Mouse (Mus musculus) embryonic facial prominence, embryonic 11.5 days (tissue): Measurements from ENCODE around the gene Crtc2. TPM values are rescaled to one million over a fixed set of nuclear protein-coding genes. Genes with fewer than 3 reads are reported as not detected.

ENCODE experiments used
- ATAC-seq: fragments of 200-750 bp; cut with Nextera tagmentation; replicated peaks from 2 replicates; pipeline ENCODE4 v1.8.0; 2017; ENCODE audit warnings: low read depth; ENCODE audit not compliant: insufficient number of reproducible peaks, low FRiP score, low TSS enrichment
- DNase-seq: peaks from one replicate; pipeline ENCODE4 v3.0.0-alpha.2; 2015; ENCODE audit warnings: low spot score
- H3K27ac ChIP-seq: fragments of 300-500 bp; sonication (generic); replicated peaks from 2 replicates; pipeline ENCODE4 v1.5.1; 2014; ENCODE audit warnings: mild to moderate bottlenecking, low read depth, low read length, control low read depth
- H3K27me3 ChIP-seq: fragments of 300-500 bp; sonication (generic); 2 replicates; pipeline ENCODE4 v1.6.1; 2014; ENCODE audit warnings: mild to moderate bottlenecking, low read length, moderate library complexity, mixed read lengths; ENCODE audit not compliant: control insufficient read depth, insufficient read depth
- H3K36me3 ChIP-seq: fragments of 300-500 bp; sonication (generic); replicated peaks from 2 replicates; pipeline ENCODE4 v1.6.1; 2014; ENCODE audit warnings: low read depth, mild to moderate bottlenecking, low read length, moderate library complexity, mixed read lengths; ENCODE audit not compliant: control insufficient read depth, insufficient read depth
- H3K4me1 ChIP-seq: fragments of 300-500 bp; sonication (generic); 2 replicates; pipeline ENCODE4 v1.6.1; 2014; ENCODE audit warnings: low read length, mixed read lengths; ENCODE audit not compliant: control insufficient read depth, insufficient read depth
- H3K4me2 ChIP-seq: fragments of 300-500 bp; sonication (generic); 2 replicates; pipeline ENCODE4 v1.6.1; 2014; ENCODE audit warnings: low read depth, mild to moderate bottlenecking, control low read depth, low read length, moderate library complexity
- H3K4me3 ChIP-seq: fragments of 300-500 bp; sonication (generic); 2 replicates; pipeline ENCODE4 v1.5.1; 2014; ENCODE audit warnings: low read depth, low read length, control low read depth
- H3K9ac ChIP-seq: fragments of 300-500 bp; sonication (generic); replicated peaks from 2 replicates; pipeline ENCODE4 v1.6.1; 2014; ENCODE audit warnings: mild to moderate bottlenecking, control low read depth, low read length
- H3K9me3 ChIP-seq: fragments of 300-500 bp; sonication (generic); replicated peaks from 2 replicates; pipeline ENCODE4 v1.6.1; 2016; ENCODE audit warnings: mild to moderate bottlenecking, low read length, inconsistent platforms, mixed read lengths; ENCODE audit not compliant: control insufficient read depth
- WGBS: fragments of 180-500 bp; shearing (Covaris S2); extraction: QIAGEN DNeasy Blood & Tissue Kit; methylation state at CpG from one replicate; pipeline ENCODE4 v1.1.7; 2014; 5-methylcytosine and 5-hydroxymethylcytosine counted together
- polyA plus RNA-seq: library from polyadenylated mRNA; unstranded; fragments of >200 nt; fragmentation: Nextera tagmentation; extraction: Ambion mirVana; gene quantifications from 2 replicates; pipeline ENCODE4 v1.2.1, GENCODE M21; 2014

Crtc2 gene
- polyA plus RNA-seq, 1 experiment from 2014 or later, result 10.8 TPM

GRCm38 (mm10) chr3:90275286-90275685 is 21.3 kb downstream of the Crtc2 start:
- ATAC-seq, result no peak
- H3K36me3 ChIP-seq, result peaks cover 2% of the 10 kb centered on the region
- no peaks in the 10 kb centered on the region for H3K4me1 ChIP-seq
- H3K4me2 ChIP-seq, result no peak overlapping the region
- H3K9me3 ChIP-seq, result no peaks in the 10 kb centered on the region
- no peak overlapping the region for H3K27ac ChIP-seq
- no peak overlapping the region for H3K9ac ChIP-seq
- no peaks in the 10 kb centered on the region for H3K27me3 ChIP-seq
- DNase-seq, result no peak
- H3K4me3 ChIP-seq, result no peak overlapping the region
- 88% methylated on average over 11 of the region's 11 CpGs for WGBS

GRCm38 (mm10) chr3:90276858-90277257 is 22.9 kb downstream of the Crtc2 start:
- H3K9me3 ChIP-seq, result no peaks in the 10 kb centered on the region
- WGBS, result 33% methylated on average over 16 of the region's 16 CpGs
- ATAC-seq, result no peak
- H3K4me3 ChIP-seq, result no peak overlapping the region
- peaks cover 2% of the 10 kb centered on the region for H3K36me3 ChIP-seq
- H3K27ac ChIP-seq, result no peak overlapping the region
- no peak overlapping the region for H3K4me2 ChIP-seq
- H3K9ac ChIP-seq, result no peak overlapping the region
- no peaks in the 10 kb centered on the region for H3K4me1 ChIP-seq
- DNase-seq, result no peak
- no peaks in the 10 kb centered on the region for H3K27me3 ChIP-seq

GRCm38 (mm10) chr3:90277793-90278192 is 23.8 kb downstream of the Crtc2 start:
- no peak for ATAC-seq

GRCm38 (mm10) chr3:90278211-90278610 is 24.2 kb downstream of the Crtc2 start:
- DNase-seq (no peak), ATAC-seq (no peak)
- H3K27me3 ChIP-seq, result no peaks in the 10 kb centered on the region
- H3K4me1 ChIP-seq, result no peaks in the 10 kb centered on the region
- H3K27ac ChIP-seq, result no peak overlapping the region
- H3K9me3 ChIP-seq, result no peaks in the 10 kb centered on the region
- WGBS, result 94% methylated on average over 10 of the region's 10 CpGs
- H3K4me3 ChIP-seq, result no peak overlapping the region
- H3K9ac ChIP-seq, result no peak overlapping the region
- H3K36me3 ChIP-seq, result no peaks in the 10 kb centered on the region; the same call in none of the 2 replicates
- H3K4me2 ChIP-seq, result no peak overlapping the region

More at GRCm38 (mm10) chr3:90277793-90278192, 23.8 kb downstream of the Crtc2 start:
- Histone ChIP-seq H3K27me3 (no peaks in the 10 kb centered on the region), H3K9ac (no peak overlapping the region), H3K36me3 (no peaks in the 10 kb centered on the region; the same call in none of the 2 replicates), H3K27ac (no peak overlapping the region), H3K4me3 (no peak overlapping the region), H3K4me2 (no peak overlapping the region), H3K9me3 (no peaks in the 10 kb centered on the region), H3K4me1 (no peaks in the 10 kb centered on the region)
- WGBS, result 86% methylated on average over 9 of the region's 9 CpGs
- DNase-seq, result no peak

- H3K4me3 ChIP-seq, result no peak overlapping the region
- H3K27me3 ChIP-seq, result no peaks in the 10 kb centered on the region
- no peaks in the 10 kb centered on the region for H3K9me3 ChIP-seq
- H3K4me2 ChIP-seq, result no peak overlapping the region
- DNase-seq, result no peak
- 95% methylated on average over 9 of the region's 9 CpGs for WGBS
- H3K9ac ChIP-seq, result no peak overlapping the region
- no peak for ATAC-seq
- H3K36me3 ChIP-seq, result no peaks in the 10 kb centered on the region; the same call in none of the 2 replicates
- H3K4me1 ChIP-seq, result no peaks in the 10 kb centered on the region
- no peak overlapping the region for H3K27ac ChIP-seq
These were observed 25.3 kb downstream of the Crtc2 start for GRCm38 (mm10) chr3:90279216-90279615.

- Histone ChIP-seq H3K27me3 (no peaks in the 10 kb centered on the region), H3K9me3 (no peaks in the 10 kb centered on the region), H3K4me3 (no peak overlapping the region), H3K36me3 (no peaks in the 10 kb centered on the region; the same call in none of the 2 replicates), H3K27ac (no peak overlapping the region), H3K4me2 (no peak overlapping the region), H3K4me1 (no peaks in the 10 kb centered on the region), H3K9ac (no peak overlapping the region)
- DNase-seq, result no peak
- WGBS, result 95% methylated on average over 7 of the region's 7 CpGs
- ATAC-seq, result no peak
These were observed 25.8 kb downstream of the Crtc2 start for GRCm38 (mm10) chr3:90279743-90280142.

- WGBS, result 69% methylated on average over 9 of the region's 9 CpGs
- Histone ChIP-seq H3K9ac (no peak overlapping the region), H3K36me3 (no peaks in the 10 kb centered on the region; the same call in 1 of the 2 replicates), H3K27ac (no peak overlapping the region), H3K4me2 (no peak overlapping the region), H3K4me1 (no peaks in the 10 kb centered on the region), H3K4me3 (no peak overlapping the region), H3K9me3 (no peaks in the 10 kb centered on the region), H3K27me3 (no peaks in the 10 kb centered on the region)
- DNase-seq, result no peak
- ATAC-seq, result no peak
These were observed 26.7 kb downstream of the Crtc2 start for GRCm38 (mm10) chr3:90280708-90281107.

- Histone ChIP-seq H3K4me1 (no peaks in the 10 kb centered on the region), H3K9me3 (no peaks in the 10 kb centered on the region), H3K27me3 (no peaks in the 10 kb centered on the region), H3K27ac (no peak overlapping the region), H3K4me3 (no peak overlapping the region), H3K9ac (no peak overlapping the region), H3K4me2 (no peak overlapping the region), H3K36me3 (no peaks in the 10 kb centered on the region)
- no peak for DNase-seq
- WGBS, result 97% methylated on average over 2 of the region's 2 CpGs
- no peak for ATAC-seq
These were observed 30.2 kb downstream of the Crtc2 start for GRCm38 (mm10) chr3:90284150-90284549.
